Mouse (Mus musculus): ENCODE data around the gene Psmd3.

GRCm38 (mm10) chr11:98685642-98686041 lies 3.3 kb downstream of the Psmd3 start:
- TF ChIP-seq CTCF (IDR thresholded peaks at IDR 0.05; ENCODE audit: borderline replicate concordance, extremely low read depth, insufficient read depth, insufficient read length) = no peak
- TF ChIP-seq POLR2A (IDR thresholded peaks at IDR 0.05; ENCODE audit: borderline replicate concordance, extremely low read depth, insufficient read depth, insufficient read length, poor library complexity, severe bottlenecking) = no peak

All from brain, embryonic 14.5 days (tissue).